Mouse (Mus musculus) ovary, postnatal 10 days (tissue): Measurements from ENCODE around the gene Mylk4.

ENCODE experiments used
- DNase-seq: peaks from one replicate; pipeline ENCODE4 v3.0.0; 2022; ENCODE audit warnings: low spot score

Gene Mylk4

GRCm38 (mm10) chr13:32797085-32797484 is 13.3 kb upstream of the Mylk4 start:
- DNase-seq, result no peak

- no peak for DNase-seq
These were observed 11.4 kb upstream of the Mylk4 start for GRCm38 (mm10) chr13:32795166-32795565.

GRCm38 (mm10) chr13:32794619-32795018 is 10.9 kb upstream of the Mylk4 start:
- no peak for DNase-seq

GRCm38 (mm10) chr13:32789781-32790180 is 6.0 kb upstream of the Mylk4 start:
- no peak for DNase-seq

GRCm38 (mm10) chr13:32787584-32787983 is 3.8 kb upstream of the Mylk4 start:
- no peak for DNase-seq

GRCm38 (mm10) chr13:32783055-32783454 is 699 bp downstream of the Mylk4 start:
- no peak for DNase-seq

- DNase-seq, result no peak
These were observed 4.9 kb downstream of the Mylk4 start for GRCm38 (mm10) chr13:32778861-32779260.

GRCm38 (mm10) chr13:32776350-32776749 is 7.4 kb downstream of the Mylk4 start:
- DNase-seq, result no peak

GRCm38 (mm10) chr13:32775889-32776288 is 7.9 kb downstream of the Mylk4 start:
- DNase-seq, result no peak

GRCm38 (mm10) chr13:32769960-32770359 is 13.8 kb downstream of the Mylk4 start:
- DNase-seq, result no peak

- DNase-seq, result no peak
These were observed 15.7 kb downstream of the Mylk4 start for GRCm38 (mm10) chr13:32768104-32768503.

GRCm38 (mm10) chr13:32764448-32764847 is 19.3 kb downstream of the Mylk4 start:
- DNase-seq, result no peak

- no peak for DNase-seq
These were observed 20.6 kb downstream of the Mylk4 start for GRCm38 (mm10) chr13:32763141-32763540.

- DNase-seq, result no peak
These were observed 23.0 kb downstream of the Mylk4 start for GRCm38 (mm10) chr13:32760795-32761194.

GRCm38 (mm10) chr13:32759036-32759435 is 24.7 kb downstream of the Mylk4 start:
- no peak for DNase-seq

GRCm38 (mm10) chr13:32752066-32752657 is 31.6 kb downstream of the Mylk4 start:
- DNase-seq, result no peak

- no peak for DNase-seq
These were observed 33.2 kb downstream of the Mylk4 start for GRCm38 (mm10) chr13:32750507-32750906.

GRCm38 (mm10) chr13:32748421-32748820 is 35.3 kb downstream of the Mylk4 start:
- no peak for DNase-seq

GRCm38 (mm10) chr13:32741161-32741560 is 42.6 kb downstream of the Mylk4 start:
- no peak for DNase-seq

GRCm38 (mm10) chr13:32731283-32731682 is 52.5 kb downstream of the Mylk4 start:
- DNase-seq, result no peak

- no peak for DNase-seq
These were observed 59.1 kb downstream of the Mylk4 start for GRCm38 (mm10) chr13:32724606-32725005.

GRCm38 (mm10) chr13:32721717-32722116 is 62.0 kb downstream of the Mylk4 start:
- DNase-seq, result no peak

- no peak for DNase-seq
These were observed 64.5 kb downstream of the Mylk4 start for GRCm38 (mm10) chr13:32719284-32719683.

- no peak for DNase-seq
These were observed 66.0 kb downstream of the Mylk4 start for GRCm38 (mm10) chr13:32717709-32718108.

- DNase-seq, result no peak
These were observed 71.2 kb downstream of the Mylk4 start for GRCm38 (mm10) chr13:32712568-32712967.
